Mouse (Mus musculus) kidney, postnatal 25 days (tissue): ENCODE measurements at regions not wholly inside any gene's neighbourhood (a gene's known extent, or its start where the extent isn't known, plus 50 kb on each side); places are given as distances from the start of the nearest gene placed in this dataset.

Source experiments
- DNase-seq, 2 experiments: peaks; one replicate each; pipeline ENCODE4 v3.0.0; 2021; ENCODE audit warnings: mixed read lengths in 2 of 2

- no peak for DNase-seq
These were observed 75.7 kb upstream of the Zmiz1 start for GRCm38 (mm10) chr14:25383169-25383824.

- peak in 1 of 2 experiments; percentile 37 for DNase-seq
These were observed 73.3 kb upstream of the Zmiz1 start for GRCm38 (mm10) chr14:25385644-25386043.

GRCm38 (mm10) chr14:25387780-25388179 lies 71.2 kb upstream of the Zmiz1 start:
- DNase-seq: no peak

GRCm38 (mm10) chr14:25389314-25389713 lies 69.7 kb upstream of the Zmiz1 start:
- no peak for DNase-seq

GRCm38 (mm10) chr14:25392412-25392811 lies 66.6 kb upstream of the Zmiz1 start:
- no peak for DNase-seq

GRCm38 (mm10) chr14:25392940-25393339 lies 66.0 kb upstream of the Zmiz1 start:
- DNase-seq: no peak

- DNase-seq: no peak
These were observed 64.1 kb upstream of the Zmiz1 start for GRCm38 (mm10) chr14:25394931-25395330.

- peak; percentile 69 to 73 for DNase-seq
These were observed 61.9 kb upstream of the Zmiz1 start for GRCm38 (mm10) chr14:25396990-25397531.

GRCm38 (mm10) chr14:25397751-25398150 lies 61.2 kb upstream of the Zmiz1 start:
- no peak for DNase-seq

GRCm38 (mm10) chr14:25398745-25399144 lies 60.2 kb upstream of the Zmiz1 start:
- no peak for DNase-seq

GRCm38 (mm10) chr14:25399286-25399685 lies 59.7 kb upstream of the Zmiz1 start:
- no peak for DNase-seq

GRCm38 (mm10) chr14:25401104-25401963 lies 57.7 kb upstream of the Zmiz1 start:
- DNase-seq: no peak

- no peak for DNase-seq
These were observed 56.6 kb upstream of the Zmiz1 start for GRCm38 (mm10) chr14:25402409-25402808.

- peak; percentile 48 to 67 for DNase-seq
These were observed 53.8 kb upstream of the Zmiz1 start for GRCm38 (mm10) chr14:25405191-25405590.

- no peak for DNase-seq
These were observed 52.9 kb upstream of the Zmiz1 start for GRCm38 (mm10) chr14:25406059-25406458.

GRCm38 (mm10) chr14:25406613-25407012 lies 52.4 kb upstream of the Zmiz1 start:
- no peak for DNase-seq

- DNase-seq: no peak
These were observed 51.9 kb upstream of the Zmiz1 start for GRCm38 (mm10) chr14:25407111-25407510.
